Mouse (Mus musculus) forebrain, embryonic 16.5 days (tissue): ENCODE results near the gene Add2. TPM values are rescaled to one million over a fixed set of nuclear protein-coding genes. Genes with fewer than 3 reads are reported as not detected.

Experiments
- ATAC-seq: fragments of 200-750 bp; cut with Nextera tagmentation; 2 replicates; pipeline ENCODE4 v1.8.0; 2017; ENCODE audit warnings: mild to moderate bottlenecking, moderate library complexity
- H3K27ac ChIP-seq: fragments of 300-500 bp; sonication (generic); 2 replicates; pipeline ENCODE4 v1.5.1; 2014; ENCODE audit warnings: low read length, control low read depth
- H3K27me3 ChIP-seq: fragments of 300-500 bp; sonication (generic); replicated peaks from 2 replicates; pipeline ENCODE4 v1.6.1; 2014; ENCODE audit warnings: low read length; ENCODE audit not compliant: control insufficient read depth, insufficient read depth
- H3K36me3 ChIP-seq: fragments of 300-500 bp; sonication (generic); 2 replicates; pipeline ENCODE4 v1.6.1; 2014; ENCODE audit not compliant: control insufficient read depth, insufficient read depth
- H3K4me1 ChIP-seq: fragments of 300-500 bp; sonication (generic); replicated peaks from 2 replicates; pipeline ENCODE4 v1.6.1; 2014; ENCODE audit warnings: low read length; ENCODE audit not compliant: control insufficient read depth, insufficient read depth
- H3K4me2 ChIP-seq: fragments of 300-500 bp; sonication (generic); 2 replicates; pipeline ENCODE4 v1.6.1; 2014; ENCODE audit warnings: mild to moderate bottlenecking, low read length, control low read depth
- H3K4me3 ChIP-seq: fragments of 300-500 bp; sonication (generic); replicated peaks from 2 replicates; pipeline ENCODE4 v1.5.1; 2014; ENCODE audit warnings: mild to moderate bottlenecking, low read length, control low read depth
- H3K9ac ChIP-seq: fragments of 300-500 bp; sonication (generic); replicated peaks from 2 replicates; pipeline ENCODE4 v1.6.1; 2014; ENCODE audit warnings: low read depth, low read length, control low read depth
- H3K9me3 ChIP-seq: fragments of 300-500 bp; sonication (generic); 2 replicates; pipeline ENCODE4 v1.6.1; 2016; ENCODE audit warnings: low read length; ENCODE audit not compliant: control insufficient read depth
- WGBS: fragments of 180-500 bp; shearing (Covaris S2); extraction: QIAGEN DNeasy Blood & Tissue Kit; methylation state at CpG from one replicate; pipeline ENCODE4 v1.1.7; 2014; 5-methylcytosine and 5-hydroxymethylcytosine counted together
- polyA plus RNA-seq: library from polyadenylated mRNA; unstranded; fragments of >200 nt; fragmentation: Nextera tagmentation; extraction: Ambion mirVana; gene quantifications from 2 replicates; pipeline ENCODE4 v1.2.1, GENCODE M21; 2015

The Add2 gene
- polyA plus RNA-seq, 1 experiment from 2014 or later, result 243 TPM

- no peak for ATAC-seq
- 0% methylated on average over 1 of the region's 1 CpGs for WGBS
- H3K4me3 ChIP-seq, result no peak overlapping the region
- no peaks in the 10 kb centered on the region for H3K27me3 ChIP-seq
- peaks cover 68% of the 10 kb centered on the region for H3K4me1 ChIP-seq
- no peak overlapping the region for H3K9ac ChIP-seq
- H3K36me3 ChIP-seq, result no peaks in the 10 kb centered on the region
- H3K9me3 ChIP-seq, result no peaks in the 10 kb centered on the region
- peak overlapping the region; percentile 95 for H3K27ac ChIP-seq
- no peak overlapping the region for H3K4me2 ChIP-seq
Measured at GRCm38 (mm10) chr6:86058475-86058874, 30.0 kb downstream of the Add2 start.

GRCm38 (mm10) chr6:86059151-86059853 lies 30.8 kb downstream of the Add2 start:
- Histone ChIP-seq H3K4me3 (0 out of 2 replicates have a peak overlapping the region, but pooled peaks have one; percentile 8), H3K4me1 (peaks cover 68% of the 10 kb centered on the region), H3K4me2 (peak overlapping the region; percentile 36), H3K27ac (peak overlapping the region; percentile 95), H3K27me3 (no peaks in the 10 kb centered on the region), H3K36me3 (no peaks in the 10 kb centered on the region), H3K9me3 (no peaks in the 10 kb centered on the region), H3K9ac (peak overlapping the region; percentile 52)
- ATAC-seq, result peak; percentile 63
- 19% methylated on average over 7 of the region's 7 CpGs for WGBS

- H3K4me1 ChIP-seq, result peaks cover 76% of the 10 kb centered on the region
- H3K9ac ChIP-seq, result no peak overlapping the region
- H3K4me3 ChIP-seq, result no peak overlapping the region
- 89% methylated on average over 3 of the region's 3 CpGs for WGBS
- H3K36me3 ChIP-seq, result no peaks in the 10 kb centered on the region
- H3K27ac ChIP-seq, result peak overlapping the region; percentile 95; the same call in 1 of the 2 replicates
- H3K27me3 ChIP-seq, result no peaks in the 10 kb centered on the region
- no peaks in the 10 kb centered on the region for H3K9me3 ChIP-seq
- no peak for ATAC-seq
- no peak overlapping the region for H3K4me2 ChIP-seq
Measured at GRCm38 (mm10) chr6:86060170-86060569, 31.7 kb downstream of the Add2 start.

DNA sequence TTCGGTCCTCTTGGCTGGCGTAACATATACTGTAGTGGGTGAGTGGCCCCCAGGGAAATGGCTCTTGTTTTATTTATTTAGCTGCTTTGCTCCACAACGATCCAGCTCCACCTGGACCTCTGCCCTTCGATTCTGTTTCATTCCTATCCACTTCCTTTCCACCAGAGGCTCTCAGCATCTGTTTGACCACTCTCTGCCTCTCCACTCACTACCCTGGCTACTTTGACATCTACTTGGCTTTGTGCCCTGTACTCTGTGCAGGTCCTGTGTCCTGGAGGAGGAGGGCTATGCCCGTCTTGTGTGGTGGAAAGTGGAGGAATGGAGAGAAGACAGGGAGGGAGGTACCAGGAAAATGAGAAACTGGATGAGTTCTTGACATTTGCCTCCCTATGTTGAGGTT lies 33.7 kb downstream of the Add2 start:
- 61% methylated on average over 5 of the region's 5 CpGs for WGBS

GRCm38 (mm10) chr6:86062684-86063083 lies 34.2 kb downstream of the Add2 start:
- WGBS, result 47% methylated on average over 2 of the region's 2 CpGs
- ATAC-seq, result 0 out of 2 replicates have a peak, but pooled peaks have one; percentile 7
- Histone ChIP-seq H3K9ac (peak overlapping the region; percentile 36; the same call in 1 of the 2 replicates), H3K4me2 (peak overlapping the region; percentile 16), H3K27me3 (no peaks in the 10 kb centered on the region), H3K4me3 (no peak overlapping the region), H3K4me1 (peaks cover 96% of the 10 kb centered on the region), H3K36me3 (no peaks in the 10 kb centered on the region), H3K27ac (peak overlapping the region; percentile 96), H3K9me3 (no peaks in the 10 kb centered on the region)

More for the DNA sequence above, 33.7 kb downstream of the Add2 start:
- Histone ChIP-seq H3K9me3 (no peaks in the 10 kb centered on the region), H3K4me1 (peaks cover 96% of the 10 kb centered on the region), H3K27me3 (no peaks in the 10 kb centered on the region), H3K4me3 (no peak overlapping the region), H3K4me2 (peak overlapping the region; percentile 16), H3K27ac (peak overlapping the region; percentile 96), H3K9ac (peak overlapping the region; percentile 36; the same call in 1 of the 2 replicates), H3K36me3 (no peaks in the 10 kb centered on the region)
- no peak for ATAC-seq

DNA sequence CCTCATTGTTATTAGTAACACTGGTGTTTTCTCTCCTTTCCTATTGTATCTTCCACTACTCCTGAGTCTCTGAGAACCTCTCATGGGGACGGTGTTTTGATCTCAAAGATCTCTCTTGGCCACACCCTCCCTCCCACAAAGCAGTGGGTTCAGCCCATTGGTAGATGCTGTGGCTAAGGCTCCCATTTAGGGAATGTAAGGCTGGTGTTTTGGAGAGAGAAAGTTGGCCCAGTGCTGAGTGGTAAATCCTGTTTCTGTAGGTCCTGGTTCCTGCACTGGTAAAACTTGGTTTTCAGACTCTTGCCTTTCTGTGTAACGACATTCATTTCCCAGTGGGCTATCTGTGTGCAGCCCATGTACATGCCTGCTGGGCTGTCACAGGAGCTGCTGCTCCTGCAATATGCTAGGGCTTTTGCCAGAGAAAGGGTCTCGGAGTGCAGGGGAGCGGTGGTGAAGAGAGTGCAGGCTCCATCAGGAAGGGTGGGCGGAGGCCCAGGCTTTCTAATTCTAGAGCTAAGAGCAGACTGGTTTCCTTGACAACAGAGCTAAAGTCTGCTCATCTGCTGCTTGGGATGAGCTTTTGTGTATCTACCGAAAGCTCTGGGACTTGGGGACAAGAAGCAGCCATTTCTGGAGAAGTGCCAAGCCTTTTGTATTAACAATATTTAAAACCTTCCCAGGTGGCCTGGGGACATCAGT lies 36.0 kb downstream of the Add2 start:
- 11% methylated on average over 6 of the region's 6 CpGs for WGBS
- Histone ChIP-seq H3K9ac (0 out of 2 replicates have a peak overlapping the region, but pooled peaks have one; percentile 2), H3K27me3 (no peaks in the 10 kb centered on the region), H3K4me1 (peaks cover 93% of the 10 kb centered on the region), H3K4me3 (no peak overlapping the region), H3K27ac (peak overlapping the region; percentile 96), H3K9me3 (no peaks in the 10 kb centered on the region), H3K36me3 (no peaks in the 10 kb centered on the region), H3K4me2 (peak overlapping the region; percentile 15)
- peak; percentile 82 for ATAC-seq

DNA sequence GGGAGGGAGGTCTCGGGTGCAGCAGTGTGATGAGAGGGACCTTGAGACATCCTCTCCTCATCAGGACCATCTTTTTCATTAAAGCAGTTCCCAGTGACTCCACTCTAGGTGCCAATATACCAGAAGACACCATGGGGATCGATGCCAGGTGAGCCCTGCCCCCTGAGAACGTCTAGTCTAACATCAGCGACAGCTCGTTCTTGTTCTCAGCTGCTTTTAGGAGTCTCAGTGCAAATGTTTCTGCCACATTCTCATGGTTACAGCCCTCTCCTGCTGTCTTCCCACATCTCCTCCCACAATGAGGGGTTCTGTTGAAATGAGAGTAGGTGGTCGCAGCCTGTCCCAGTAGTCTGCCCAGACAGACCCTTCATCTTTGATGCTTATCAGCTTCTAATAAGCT lies 38.2 kb downstream of the Add2 start:
- H3K4me3 ChIP-seq, result no peak overlapping the region
- no peaks in the 10 kb centered on the region for H3K27me3 ChIP-seq
- WGBS, result 79% methylated on average over 6 of the region's 6 CpGs
- H3K9me3 ChIP-seq, result no peaks in the 10 kb centered on the region
- H3K36me3 ChIP-seq, result no peaks in the 10 kb centered on the region
- ATAC-seq, result no peak
- H3K4me2 ChIP-seq, result no peak overlapping the region
- H3K9ac ChIP-seq, result no peak overlapping the region
- peaks cover 88% of the 10 kb centered on the region for H3K4me1 ChIP-seq
- peak overlapping the region; percentile 51 for H3K27ac ChIP-seq

- no peak for ATAC-seq
- Histone ChIP-seq H3K9ac (no peak overlapping the region), H3K4me3 (no peak overlapping the region), H3K4me2 (no peak overlapping the region), H3K36me3 (no peaks in the 10 kb centered on the region), H3K4me1 (peaks cover 84% of the 10 kb centered on the region), H3K27me3 (no peaks in the 10 kb centered on the region), H3K9me3 (no peaks in the 10 kb centered on the region), H3K27ac (peak overlapping the region; percentile 51)
- 49% methylated on average over 5 of the region's 5 CpGs for WGBS
Measured at GRCm38 (mm10) chr6:86067145-86067544, 38.7 kb downstream of the Add2 start.

GRCm38 (mm10) chr6:86069009-86069408 lies 40.5 kb downstream of the Add2 start:
- ATAC-seq, result peak; percentile 60

More at GRCm38 (mm10) chr6:86069009-86069408, 40.5 kb downstream of the Add2 start:
- H3K4me2 ChIP-seq, result no peak overlapping the region
- no peaks in the 10 kb centered on the region for H3K9me3 ChIP-seq
- peak overlapping the region; percentile 90 for H3K27ac ChIP-seq
- no peak overlapping the region for H3K9ac ChIP-seq
- H3K4me1 ChIP-seq, result peaks cover 66% of the 10 kb centered on the region
- WGBS, result 33% methylated on average over 5 of the region's 5 CpGs
- no peaks in the 10 kb centered on the region for H3K27me3 ChIP-seq
- no peak overlapping the region for H3K4me3 ChIP-seq
- H3K36me3 ChIP-seq, result no peaks in the 10 kb centered on the region
